Mouse (Mus musculus) brain, embryonic 14.5 days (tissue): ENCODE data around the gene Trib2.

Experiments used
- CTCF ChIP-seq: fragments of 200-500 bp; IDR thresholded peaks from 2 replicates; pipeline ENCODE4 v1.5.1; 2012; ENCODE audit warnings: inconsistent platforms, mild to moderate bottlenecking, moderate library complexity, borderline replicate concordance; ENCODE audit not compliant: insufficient read depth, insufficient read length; ENCODE audit errors: extremely low read depth
- POLR2A ChIP-seq: fragments of 200-500 bp; IDR thresholded peaks from 2 replicates; pipeline ENCODE4 v1.6.1; 2012; ENCODE audit warnings: mild to moderate bottlenecking, inconsistent platforms, borderline replicate concordance; ENCODE audit not compliant: poor library complexity, insufficient read depth, insufficient read length, severe bottlenecking; ENCODE audit errors: extremely low read depth

DNA sequence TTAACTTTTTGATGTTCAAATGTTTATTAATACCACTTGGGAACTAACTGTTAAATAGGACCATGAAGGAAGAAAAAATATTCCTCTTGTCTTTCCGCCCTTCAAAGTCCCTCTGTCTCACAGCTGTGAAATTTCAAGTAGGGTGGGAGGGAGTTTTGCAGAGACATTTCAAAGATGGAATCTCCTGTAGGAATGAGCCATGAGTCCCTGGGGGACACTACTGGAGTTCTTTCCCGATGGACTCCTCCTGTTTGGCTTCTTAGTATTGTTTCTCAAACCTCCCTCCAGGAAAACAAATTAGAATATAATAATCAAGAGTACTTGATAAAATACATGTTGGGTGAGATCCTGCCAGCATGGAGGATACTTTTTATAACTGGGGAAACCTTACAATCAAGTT, 62.1 kb downstream of the Trib2 start:
- no peak for TF ChIP-seq CTCF
- TF ChIP-seq POLR2A, result no peak
